Mouse (Mus musculus): Measurements from ENCODE around the gene Pnrc1. TPM values are rescaled to one million over a fixed set of nuclear protein-coding genes. Genes with fewer than 3 reads are reported as not detected.

The Pnrc1 gene
- total RNA-seq, 2 experiments from 2014 or later = 99.2 to 103 TPM

- no peak for DNase-seq (ENCODE audit: extremely low spot score in 1 of 2, low spot score in 2 of 2)
- intact Hi-C loops (cut with DNase I) = no loop called here
Measured at GRCm38 (mm10) chr4:33243016-33243758, 46.8 kb downstream of the Pnrc1 start.

- DNase-seq (ENCODE audit: extremely low spot score in 1 of 2, low spot score in 2 of 2) = peak in 1 of 2 experiments; percentile 46
- intact Hi-C loops (cut with DNase I) = no loop called here
Measured at GRCm38 (mm10) chr4:33242536-33242935, 47.4 kb downstream of the Pnrc1 start.

GRCm38 (mm10) chr4:33230881-33231280 is 59.1 kb downstream of the Pnrc1 start:
- DNase-seq (ENCODE audit: extremely low spot score in 1 of 2, low spot score in 2 of 2) = no peak
- intact Hi-C loops (cut with DNase I) = no loop called here

- intact Hi-C loops (cut with DNase I) = no loop called here
- no peak for DNase-seq (ENCODE audit: extremely low spot score in 1 of 2, low spot score in 2 of 2)
Measured at GRCm38 (mm10) chr4:33229639-33230038, 60.3 kb downstream of the Pnrc1 start.

GRCm38 (mm10) chr4:33227164-33227563 is 62.8 kb downstream of the Pnrc1 start:
- DNase-seq (ENCODE audit: extremely low spot score in 1 of 2, low spot score in 2 of 2) = no peak
- intact Hi-C loops (cut with DNase I) = no loop called here

GRCm38 (mm10) chr4:33224003-33224675 is 65.8 kb downstream of the Pnrc1 start:
- intact Hi-C loops (cut with DNase I) = no loop called here
- DNase-seq (ENCODE audit: extremely low spot score in 1 of 2, low spot score in 2 of 2) = no peak

- DNase-seq (ENCODE audit: extremely low spot score in 1 of 2, low spot score in 2 of 2) = no peak
- intact Hi-C loops (cut with DNase I) = no loop called here
Measured at GRCm38 (mm10) chr4:33221847-33222246, 68.1 kb downstream of the Pnrc1 start.

GRCm38 (mm10) chr4:33208881-33209841 is 80.8 kb downstream of the Pnrc1 start, which contains the start of gene Srsf12:
TSS of gene Srsf12 (plus strand) at chr4:33208991.
- DNase-seq (ENCODE audit: extremely low spot score in 1 of 2, low spot score in 2 of 2) = peak in 1 of 2 experiments; percentile 61
- intact Hi-C loops (cut with DNase I) = no loop called here

GRCm38 (mm10) chr4:33207551-33207950 is 82.4 kb downstream of the Pnrc1 start:
- intact Hi-C loops (cut with DNase I) = no loop called here
- DNase-seq (ENCODE audit: extremely low spot score in 1 of 2, low spot score in 2 of 2) = no peak

GRCm38 (mm10) chr4:33204682-33205081 is 85.3 kb downstream of the Pnrc1 start:
- intact Hi-C loops (cut with DNase I) = no loop called here
- peak in 1 of 2 experiments; percentile 35 for DNase-seq (ENCODE audit: extremely low spot score in 1 of 2, low spot score in 2 of 2)

- no peak for DNase-seq (ENCODE audit: extremely low spot score in 1 of 2, low spot score in 2 of 2)
- intact Hi-C loops (cut with DNase I) = no loop called here
Measured at GRCm38 (mm10) chr4:33198117-33198516, 91.8 kb downstream of the Pnrc1 start.

Other genes with a start within 250 kb of the Pnrc1 start
- not detected for gene Gabrr2, start 227.2 kb downstream of the Pnrc1 start, total RNA-seq (2021)
- under 1 TPM; 0.19 to 0.20 TPM for gene Gabrr1, start 157.6 kb downstream of the Pnrc1 start, total RNA-seq (2021)
- gene Pm20d2, start 100.4 kb downstream of the Pnrc1 start, total RNA-seq (2021) = 1 to 10 TPM; 6.6 to 8.1 TPM
- 10 to 100 TPM; 38.6 to 41.6 TPM for gene Srsf12, start 81.2 kb downstream of the Pnrc1 start, total RNA-seq (2021)
- 10 to 100 TPM; 17.6 to 19.8 TPM for gene Rngtt, start 20.1 kb upstream of the Pnrc1 start, total RNA-seq (2021)

Data from left cerebral cortex, postnatal 10 days (tissue).